Mouse (Mus musculus) midbrain, embryonic 11.5 days (tissue): ENCODE data around the gene Shank2. TPM values are rescaled to one million over a fixed set of nuclear protein-coding genes. Genes with fewer than 3 reads are reported as not detected.

Experiments
- ATAC-seq: fragments of 200-750 bp; cut with Nextera tagmentation; 2 replicates; pipeline ENCODE4 v1.8.0; 2017; ENCODE audit warnings: moderate TSS enrichment, moderate library complexity; ENCODE audit not compliant: low FRiP score
- DNase-seq: peaks from one replicate; pipeline ENCODE4 v3.0.0; 2015; ENCODE audit warnings: low spot score; ENCODE audit errors: missing footprints
- H3K27ac ChIP-seq: fragments of 300-500 bp; sonication (generic); 2 replicates; pipeline ENCODE4 v1.5.1; 2014; ENCODE audit warnings: low read depth, low read length
- H3K27me3 ChIP-seq: fragments of 300-500 bp; sonication (generic); 2 replicates; pipeline ENCODE4 v1.6.1; 2014; ENCODE audit warnings: mild to moderate bottlenecking, low read length, moderate library complexity, mixed read lengths; ENCODE audit not compliant: control insufficient read depth, insufficient read depth
- H3K36me3 ChIP-seq: fragments of 300-500 bp; sonication (generic); 2 replicates; pipeline ENCODE4 v1.6.1; 2014; ENCODE audit warnings: mild to moderate bottlenecking, low read length, moderate library complexity, mixed read lengths; ENCODE audit not compliant: control insufficient read depth, insufficient read depth
- H3K4me1 ChIP-seq: fragments of 300-500 bp; sonication (generic); 2 replicates; pipeline ENCODE4 v1.6.1; 2014; ENCODE audit warnings: low read length; ENCODE audit not compliant: control insufficient read depth, insufficient read depth
- H3K4me2 ChIP-seq: fragments of 300-500 bp; sonication (generic); 2 replicates; pipeline ENCODE4 v1.6.1; 2014; ENCODE audit warnings: mild to moderate bottlenecking, moderate library complexity
- H3K4me3 ChIP-seq: fragments of 300-500 bp; sonication (generic); 2 replicates; pipeline ENCODE4 v1.5.1; 2014; ENCODE audit warnings: low read depth, low read length
- H3K9ac ChIP-seq: fragments of 300-500 bp; sonication (generic); 2 replicates; pipeline ENCODE4 v1.6.1; 2014; ENCODE audit warnings: low read length
- H3K9me3 ChIP-seq: fragments of 300-500 bp; sonication (generic); 2 replicates; pipeline ENCODE4 v1.6.1; 2016; ENCODE audit warnings: low read length; ENCODE audit not compliant: control insufficient read depth
- WGBS: fragments of 180-500 bp; shearing (Covaris S2); extraction: QIAGEN DNeasy Blood & Tissue Kit; methylation state at CpG from one replicate; pipeline ENCODE4 v1.1.7; 2014; 5-methylcytosine and 5-hydroxymethylcytosine counted together
- polyA plus RNA-seq: library from polyadenylated mRNA; unstranded; fragments of >200 nt; fragmentation: Nextera tagmentation; extraction: Ambion mirVana; gene quantifications from 2 replicates; pipeline ENCODE4 v1.2.1, GENCODE M21; 2014

Gene Shank2
- polyA plus RNA-seq, 1 experiment from 2014 or later: 2.2 TPM

DNA sequence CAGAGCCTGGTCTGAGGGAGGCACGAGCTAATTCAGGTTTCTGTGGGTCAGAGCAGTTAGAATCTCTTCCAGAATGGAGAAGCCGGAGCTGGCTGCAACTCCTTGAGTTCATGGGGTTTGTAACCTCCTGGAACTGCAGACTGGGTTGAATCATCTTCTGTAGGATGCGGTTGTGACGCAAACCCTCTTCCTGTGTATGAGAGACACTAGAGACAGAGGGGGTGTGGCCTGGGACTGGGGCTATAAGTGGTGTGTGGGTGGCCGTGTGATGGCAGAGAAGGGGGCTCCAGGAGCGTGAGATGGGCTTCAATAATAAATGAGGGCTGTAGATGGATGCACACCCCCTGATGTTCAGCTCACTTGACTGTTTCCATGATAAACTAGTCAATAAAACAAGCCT lies 286.3 kb downstream of the Shank2 start:
- Histone ChIP-seq H3K27ac (no peak overlapping the region), H3K9ac (no peak overlapping the region), H3K9me3 (no peaks in the 10 kb centered on the region), H3K36me3 (no peaks in the 10 kb centered on the region), H3K27me3 (no peaks in the 10 kb centered on the region), H3K4me3 (no peak overlapping the region), H3K4me1 (peaks cover 17% of the 10 kb centered on the region), H3K4me2 (no peak overlapping the region)
- 75% methylated on average over 6 of the region's 6 CpGs for WGBS
- no peak for DNase-seq
- no peak for ATAC-seq

- WGBS: 79% methylated on average over 7 of the region's 7 CpGs
- no peak for ATAC-seq
- no peak overlapping the region for H3K27ac ChIP-seq
Observed at GRCm38 (mm10) chr7:144291478-144291877, 289.8 kb downstream of the Shank2 start.

DNA sequence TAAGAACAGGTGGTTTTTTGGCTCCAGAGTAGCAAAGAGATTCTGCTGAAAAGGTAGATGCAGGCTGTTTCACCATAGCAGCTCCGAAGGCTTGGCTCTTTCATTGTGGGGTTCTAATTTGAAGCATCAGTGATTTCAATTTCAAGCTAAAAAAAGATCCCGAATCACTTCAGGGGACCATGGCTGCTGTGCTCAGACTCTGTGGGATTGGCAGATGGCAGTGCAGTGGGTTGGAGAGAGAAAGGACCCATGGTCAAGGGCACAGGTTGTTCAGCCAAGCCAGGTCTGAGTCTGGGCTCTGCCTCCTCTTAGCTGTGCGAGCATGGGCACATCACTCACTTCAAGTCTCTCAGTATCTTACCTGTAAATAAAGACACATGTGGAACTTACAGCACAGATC lies 291.9 kb downstream of the Shank2 start:
- Histone ChIP-seq H3K9me3 (no peaks in the 10 kb centered on the region), H3K27me3 (no peaks in the 10 kb centered on the region), H3K4me3 (no peak overlapping the region), H3K27ac (no peak overlapping the region), H3K4me1 (no peaks in the 10 kb centered on the region), H3K9ac (no peak overlapping the region), H3K4me2 (no peak overlapping the region), H3K36me3 (no peaks in the 10 kb centered on the region)
- DNase-seq (no peak), ATAC-seq (no peak)
- 81% methylated on average over 3 of the region's 3 CpGs for WGBS

More at GRCm38 (mm10) chr7:144291478-144291877, 289.8 kb downstream of the Shank2 start:
- Histone ChIP-seq H3K9me3 (no peaks in the 10 kb centered on the region), H3K4me1 (no peaks in the 10 kb centered on the region), H3K4me3 (no peak overlapping the region), H3K36me3 (no peaks in the 10 kb centered on the region), H3K9ac (no peak overlapping the region), H3K27me3 (no peaks in the 10 kb centered on the region), H3K4me2 (no peak overlapping the region)
- no peak for DNase-seq

- H3K9me3 ChIP-seq: no peaks in the 10 kb centered on the region
- no peaks in the 10 kb centered on the region for H3K4me1 ChIP-seq
- WGBS: 52% methylated on average over 13 of the region's 13 CpGs
- no peak overlapping the region for H3K4me3 ChIP-seq
- no peak overlapping the region for H3K27ac ChIP-seq
- no peak overlapping the region for H3K9ac ChIP-seq
- no peaks in the 10 kb centered on the region for H3K36me3 ChIP-seq
- peak; percentile 89 for DNase-seq
- H3K27me3 ChIP-seq: no peaks in the 10 kb centered on the region
- no peak overlapping the region for H3K4me2 ChIP-seq
- no peak for ATAC-seq
Observed at GRCm38 (mm10) chr7:144294239-144295200, 292.8 kb downstream of the Shank2 start.

DNA sequence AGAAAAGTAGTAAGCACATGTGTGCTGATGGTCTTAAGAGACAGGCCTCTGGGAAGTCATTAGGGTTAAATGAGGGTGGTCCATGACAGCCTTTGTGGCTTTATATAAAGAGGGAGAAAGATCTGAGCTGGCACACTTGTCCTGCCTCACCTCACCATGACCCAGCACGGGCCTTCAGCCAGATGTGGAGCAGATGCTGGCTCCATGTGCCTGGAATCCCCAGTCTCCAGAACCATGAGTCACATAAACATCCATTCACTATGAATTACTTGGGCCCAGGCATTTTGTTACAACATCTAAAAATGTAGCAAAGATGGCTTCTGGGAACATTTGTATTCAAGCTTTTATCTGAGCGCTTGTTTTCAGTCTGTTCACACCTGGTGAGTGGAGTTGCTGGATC lies 297.6 kb downstream of the Shank2 start:
- ATAC-seq: no peak
- Histone ChIP-seq H3K4me3 (no peak overlapping the region), H3K4me2 (no peak overlapping the region), H3K9me3 (no peaks in the 10 kb centered on the region), H3K27me3 (no peaks in the 10 kb centered on the region), H3K4me1 (no peaks in the 10 kb centered on the region), H3K9ac (no peak overlapping the region), H3K27ac (no peak overlapping the region), H3K36me3 (no peaks in the 10 kb centered on the region)
- no peak for DNase-seq
- WGBS: 95% methylated on average over 2 of the region's 2 CpGs

GRCm38 (mm10) chr7:144301646-144302045 lies 299.9 kb downstream of the Shank2 start:
- Histone ChIP-seq H3K4me1 (no peaks in the 10 kb centered on the region; the same call in 1 of the 2 replicates), H3K27ac (no peak overlapping the region), H3K4me2 (no peak overlapping the region), H3K4me3 (no peak overlapping the region), H3K27me3 (no peaks in the 10 kb centered on the region), H3K9me3 (no peaks in the 10 kb centered on the region), H3K36me3 (no peaks in the 10 kb centered on the region), H3K9ac (no peak overlapping the region)
- WGBS: 85% methylated on average over 4 of the region's 4 CpGs
- no peak for DNase-seq
- no peak for ATAC-seq

- 81% methylated on average over 5 of the region's 5 CpGs for WGBS
- no peak overlapping the region for H3K27ac ChIP-seq
- no peak for ATAC-seq
Observed at GRCm38 (mm10) chr7:144302498-144302897, 300.8 kb downstream of the Shank2 start.

DNA sequence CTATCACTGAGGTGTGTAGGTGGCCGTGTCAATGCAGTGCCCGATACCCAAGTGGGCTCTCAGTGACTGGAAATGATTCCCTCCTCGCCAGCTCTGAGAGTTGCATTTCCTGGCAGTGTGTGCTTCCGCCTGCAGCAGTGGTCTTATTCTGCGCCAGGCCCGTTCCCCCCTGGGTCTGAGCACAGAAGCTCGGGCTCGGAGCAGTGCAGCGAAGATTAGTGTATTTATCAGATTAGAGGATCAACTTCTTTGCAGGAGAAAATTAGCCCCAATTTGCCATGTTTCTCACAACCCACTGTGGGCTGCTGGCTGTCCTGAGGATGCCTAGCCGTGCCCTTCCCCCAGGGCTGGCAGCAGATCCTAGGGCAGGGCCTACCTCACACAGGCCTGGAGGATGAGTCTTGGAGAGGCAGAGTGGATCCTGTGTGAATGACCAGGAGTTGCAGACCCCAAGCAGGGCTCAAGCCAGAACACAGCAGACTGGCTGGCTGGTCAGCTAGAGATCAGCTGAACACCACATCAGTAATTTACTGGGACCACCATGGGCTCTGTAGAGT lies 306.2 kb downstream of the Shank2 start:
- Histone ChIP-seq H3K4me1 (no peaks in the 10 kb centered on the region; the same call in 1 of the 2 replicates), H3K36me3 (no peaks in the 10 kb centered on the region), H3K9ac (no peak overlapping the region), H3K4me3 (no peak overlapping the region), H3K9me3 (no peaks in the 10 kb centered on the region), H3K27ac (no peak overlapping the region; the same call in 1 of the 2 replicates), H3K27me3 (no peaks in the 10 kb centered on the region), H3K4me2 (no peak overlapping the region)
- ATAC-seq (no peak), DNase-seq (no peak)
- WGBS: 74% methylated on average over 10 of the region's 10 CpGs

More at GRCm38 (mm10) chr7:144302498-144302897, 300.8 kb downstream of the Shank2 start:
- no peaks in the 10 kb centered on the region for H3K9me3 ChIP-seq
- H3K27me3 ChIP-seq: no peaks in the 10 kb centered on the region
- DNase-seq: no peak
- H3K4me2 ChIP-seq: no peak overlapping the region
- no peak overlapping the region for H3K4me3 ChIP-seq
- H3K9ac ChIP-seq: no peak overlapping the region
- H3K4me1 ChIP-seq: no peaks in the 10 kb centered on the region; the same call in 1 of the 2 replicates
- H3K36me3 ChIP-seq: no peaks in the 10 kb centered on the region

DNA sequence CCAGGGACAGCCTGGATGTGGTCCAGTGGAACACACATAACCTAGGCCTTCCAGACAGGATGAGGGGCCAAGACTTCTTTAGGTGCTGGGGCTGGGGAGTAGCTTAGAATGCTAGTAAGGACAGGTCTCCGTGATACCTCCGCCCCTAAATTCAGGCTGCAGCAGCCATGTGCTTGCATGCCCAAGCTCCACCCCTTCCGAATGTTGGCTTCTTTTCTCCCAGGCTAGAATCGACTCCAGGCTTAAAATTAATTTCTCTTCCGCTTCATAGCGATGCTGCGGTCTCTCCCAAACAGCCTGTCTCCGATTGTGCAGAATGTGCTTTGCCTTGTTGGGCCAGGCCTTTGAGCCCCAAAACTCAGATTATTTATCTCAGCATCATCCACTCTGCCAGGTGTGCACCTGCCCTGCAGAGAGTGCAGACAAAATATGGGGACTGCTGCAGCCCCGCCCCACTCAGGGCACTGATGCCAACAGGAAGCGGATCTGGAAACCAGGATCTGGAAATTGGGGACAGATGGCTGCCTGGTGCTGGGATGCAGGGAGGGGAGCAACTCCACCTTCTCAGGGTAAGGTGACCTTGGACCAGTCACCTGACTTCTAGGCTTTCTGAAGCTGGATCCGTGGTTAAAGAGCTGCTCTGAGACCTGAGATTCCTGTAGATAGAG lies 312.8 kb downstream of the Shank2 start:
- DNase-seq (no peak), ATAC-seq (no peak)
- H3K9ac ChIP-seq: no peak overlapping the region
- H3K9me3 ChIP-seq: no peaks in the 10 kb centered on the region
- WGBS: 90% methylated on average over 11 of the region's 11 CpGs
- H3K27me3 ChIP-seq: no peaks in the 10 kb centered on the region
- H3K4me3 ChIP-seq: no peak overlapping the region
- no peak overlapping the region for H3K4me2 ChIP-seq
- H3K4me1 ChIP-seq: peaks cover 7% of the 10 kb centered on the region
- no peaks in the 10 kb centered on the region for H3K36me3 ChIP-seq
- H3K27ac ChIP-seq: no peak overlapping the region
